Mouse (Mus musculus) stomach, embryonic 16.5 days (tissue): ENCODE data around the gene Gm17606. TPM values are rescaled to one million over a fixed set of nuclear protein-coding genes. Genes with fewer than 3 reads are reported as not detected.

Experiments
- ATAC-seq: fragments of 200-750 bp; cut with Nextera tagmentation; 2 replicates; pipeline ENCODE4 v1.8.0; 2017; ENCODE audit warnings: moderate number of reproducible peaks, moderate TSS enrichment; ENCODE audit not compliant: insufficient read depth, low FRiP score
- H3K27ac ChIP-seq: fragments of 300-500 bp; sonication (generic); 2 replicates; pipeline ENCODE4 v1.5.1; 2014; ENCODE audit warnings: low read length
- H3K27me3 ChIP-seq: fragments of 300-500 bp; sonication (generic); 2 replicates; pipeline ENCODE4 v1.6.1; 2014; ENCODE audit warnings: low read length, control low read depth, mixed read lengths; ENCODE audit not compliant: control insufficient read depth, insufficient read depth
- H3K36me3 ChIP-seq: fragments of 300-500 bp; sonication (generic); 2 replicates; pipeline ENCODE4 v1.6.1; 2014; ENCODE audit warnings: low read length; ENCODE audit not compliant: control insufficient read depth, insufficient read depth
- H3K4me1 ChIP-seq: fragments of 300-500 bp; sonication (generic); 2 replicates; pipeline ENCODE4 v1.6.1; 2014; ENCODE audit warnings: low read length, control low read depth, mixed read lengths; ENCODE audit not compliant: control insufficient read depth, insufficient read depth
- H3K4me2 ChIP-seq: fragments of 300-500 bp; sonication (generic); 2 replicates; pipeline ENCODE4 v1.6.1; 2014; ENCODE audit warnings: low read depth, low read length, mixed read lengths
- H3K4me3 ChIP-seq: fragments of 300-500 bp; sonication (generic); replicated peaks from 2 replicates; pipeline ENCODE4 v1.5.1; 2014; ENCODE audit warnings: mild to moderate bottlenecking, low read length
- H3K9ac ChIP-seq: fragments of 300-500 bp; sonication (generic); 2 replicates; pipeline ENCODE4 v1.6.1; 2014; ENCODE audit warnings: low read length
- H3K9me3 ChIP-seq: fragments of 300-500 bp; sonication (generic); replicated peaks from 2 replicates; pipeline ENCODE4 v1.6.1; 2016; ENCODE audit warnings: low read length, control low read depth; ENCODE audit not compliant: control insufficient read depth
- WGBS: fragments of 180-500 bp; shearing (Covaris S2); extraction: QIAGEN DNeasy Blood & Tissue Kit; methylation state at CpG from one replicate; pipeline ENCODE4 v1.1.7; 2014; 5-methylcytosine and 5-hydroxymethylcytosine counted together
- polyA plus RNA-seq: library from polyadenylated mRNA; unstranded; fragments of >200 nt; fragmentation: Nextera tagmentation; extraction: Ambion mirVana; gene quantifications from 2 replicates; pipeline ENCODE4 v1.2.1, GENCODE M21; 2015

Gm17606 gene
- polyA plus RNA-seq, 1 experiment from 2014 or later = not detected

DNA sequence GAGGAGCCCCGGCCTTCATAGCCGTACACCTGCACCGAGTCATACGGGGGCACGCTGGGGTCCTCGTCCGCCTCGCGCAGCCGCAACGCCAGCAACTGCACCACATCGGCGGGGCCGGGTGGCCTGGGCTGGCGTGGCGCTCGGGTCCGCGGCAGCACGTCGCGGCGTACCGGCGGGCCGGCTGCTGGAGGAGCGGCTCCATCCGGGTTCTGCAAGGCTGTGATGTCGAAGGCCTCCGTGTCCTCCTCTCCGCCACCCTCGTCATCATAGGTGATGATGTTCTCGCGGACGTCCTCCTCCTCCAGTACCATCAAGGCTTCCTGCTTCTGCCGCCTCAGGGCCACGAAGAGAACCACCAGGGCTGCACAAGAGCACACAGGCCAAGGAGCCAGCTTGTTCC, 8.5 kb upstream of the Gm17606 start:
- Histone ChIP-seq H3K9me3 (no peaks in the 10 kb centered on the region), H3K27ac (no peak overlapping the region), H3K9ac (no peak overlapping the region), H3K27me3 (no peaks in the 10 kb centered on the region), H3K4me2 (no peak overlapping the region), H3K36me3 (peaks cover 10% of the 10 kb centered on the region; the same call in 1 of the 2 replicates), H3K4me1 (no peaks in the 10 kb centered on the region), H3K4me3 (no peak overlapping the region)
- ATAC-seq = no peak
- WGBS = 90% methylated on average over 37 of the region's 37 CpGs

DNA sequence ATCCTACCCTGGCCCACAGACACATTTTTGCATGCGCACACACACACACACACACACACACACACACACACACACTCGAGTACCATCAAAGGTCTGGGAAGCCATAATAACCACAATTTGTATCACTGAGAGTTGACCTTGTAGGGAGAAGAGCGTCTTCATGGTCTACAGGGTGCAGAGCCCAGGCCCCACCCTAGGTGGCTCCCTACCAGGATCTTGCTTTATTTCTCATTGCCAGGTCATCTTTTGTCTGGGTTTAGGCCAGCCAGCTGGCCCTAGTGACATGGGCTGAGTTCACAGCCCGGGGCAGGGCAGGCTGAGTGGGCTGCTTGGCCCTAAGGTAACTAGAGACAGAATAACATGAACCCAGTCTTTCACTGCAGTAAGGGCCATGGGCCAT, 6.6 kb upstream of the Gm17606 start:
- Histone ChIP-seq H3K27me3 (no peaks in the 10 kb centered on the region), H3K9ac (no peak overlapping the region), H3K4me1 (no peaks in the 10 kb centered on the region), H3K4me3 (no peak overlapping the region), H3K4me2 (no peak overlapping the region), H3K36me3 (peaks cover 10% of the 10 kb centered on the region; the same call in 1 of the 2 replicates), H3K27ac (no peak overlapping the region), H3K9me3 (no peaks in the 10 kb centered on the region)
- no peak for ATAC-seq
- 79% methylated on average over 4 of the region's 4 CpGs for WGBS

DNA sequence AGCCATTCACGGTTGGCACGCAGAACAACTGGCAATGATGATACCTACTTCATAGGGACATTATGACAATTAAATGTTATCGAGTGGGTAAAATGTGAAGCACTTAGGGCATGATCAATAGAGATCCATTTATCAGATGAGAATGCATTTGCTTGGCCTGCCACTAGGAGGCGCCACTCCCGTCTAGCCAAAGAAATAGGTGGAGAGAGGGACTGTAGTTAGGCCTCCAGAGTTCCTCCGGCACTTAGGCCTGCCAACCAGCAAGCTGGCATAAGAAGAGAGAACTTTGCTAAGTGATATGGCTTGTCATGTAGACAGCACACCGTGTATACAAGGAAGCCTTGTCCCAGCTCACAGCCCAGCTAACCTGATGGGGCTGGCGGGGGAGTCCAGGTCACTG, 3.8 kb upstream of the Gm17606 start:
- H3K4me2 ChIP-seq = no peak overlapping the region
- peaks cover 5% of the 10 kb centered on the region; the same call in 1 of the 2 replicates for H3K36me3 ChIP-seq
- no peak overlapping the region for H3K4me3 ChIP-seq
- no peak overlapping the region for H3K27ac ChIP-seq
- peaks cover 3% of the 10 kb centered on the region; the same call in 1 of the 2 replicates for H3K4me1 ChIP-seq
- H3K27me3 ChIP-seq = no peaks in the 10 kb centered on the region
- no peaks in the 10 kb centered on the region for H3K9me3 ChIP-seq
- no peak overlapping the region for H3K9ac ChIP-seq
- WGBS = 51% methylated on average over 8 of the region's 8 CpGs
- no peak for ATAC-seq

DNA sequence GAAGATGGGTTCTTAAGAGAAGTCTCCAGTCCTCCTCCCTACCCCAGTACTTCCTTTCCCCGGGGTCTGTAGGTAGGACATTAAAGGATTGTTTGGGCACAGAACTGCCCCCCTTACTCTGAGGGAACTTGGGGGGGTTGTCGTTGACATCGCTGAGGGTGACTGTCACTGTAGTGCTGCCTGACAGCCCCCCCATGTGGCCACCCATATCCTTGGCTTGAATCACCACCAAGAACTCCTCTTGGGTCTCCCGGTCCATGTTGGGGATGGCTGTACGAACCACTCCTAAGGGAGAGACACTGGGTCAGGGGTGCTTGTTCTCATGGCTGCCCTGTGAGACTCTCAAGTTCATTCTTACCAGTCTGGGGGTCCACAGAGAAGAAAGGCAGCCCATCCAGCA, 2.5 kb upstream of the Gm17606 start:
- Histone ChIP-seq H3K36me3 (no peaks in the 10 kb centered on the region), H3K9me3 (no peaks in the 10 kb centered on the region), H3K27me3 (no peaks in the 10 kb centered on the region), H3K4me2 (no peak overlapping the region), H3K27ac (no peak overlapping the region), H3K4me3 (no peak overlapping the region), H3K9ac (no peak overlapping the region), H3K4me1 (peaks cover 3% of the 10 kb centered on the region; the same call in 1 of the 2 replicates)
- ATAC-seq = no peak
- WGBS = 76% methylated on average over 5 of the region's 5 CpGs

DNA sequence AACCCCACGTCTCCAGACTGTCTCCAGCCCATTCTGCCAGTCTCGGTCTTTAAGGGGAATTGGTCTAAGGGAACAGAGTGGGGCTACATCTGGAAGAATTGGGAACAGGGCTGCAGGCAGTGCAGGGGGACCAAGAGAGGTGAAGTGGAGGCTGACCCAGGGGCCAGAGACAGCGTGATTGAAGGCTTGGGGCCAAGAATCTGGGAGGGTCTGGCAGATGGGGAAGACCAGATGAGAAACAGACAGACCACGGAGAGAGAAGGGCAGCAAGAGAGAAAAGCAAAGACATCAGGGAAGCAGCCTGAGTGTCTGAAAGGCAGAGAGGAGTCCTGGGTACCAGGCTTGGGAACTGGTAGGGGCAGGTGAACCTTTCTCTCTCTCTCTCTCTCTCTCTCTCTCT, 631 bp upstream of the Gm17606 start:
- Histone ChIP-seq H3K4me2 (peak overlapping the region; percentile 96), H3K36me3 (peaks cover 13% of the 10 kb centered on the region), H3K9me3 (no peaks in the 10 kb centered on the region), H3K9ac (peak overlapping the region; percentile 47), H3K27ac (no peak overlapping the region), H3K4me1 (peaks cover 3% of the 10 kb centered on the region; the same call in 1 of the 2 replicates), H3K4me3 (no peak overlapping the region; the same call in 1 of the 2 replicates), H3K27me3 (no peaks in the 10 kb centered on the region)
- 28% methylated on average over 4 of the region's 4 CpGs for WGBS
- no peak for ATAC-seq

DNA sequence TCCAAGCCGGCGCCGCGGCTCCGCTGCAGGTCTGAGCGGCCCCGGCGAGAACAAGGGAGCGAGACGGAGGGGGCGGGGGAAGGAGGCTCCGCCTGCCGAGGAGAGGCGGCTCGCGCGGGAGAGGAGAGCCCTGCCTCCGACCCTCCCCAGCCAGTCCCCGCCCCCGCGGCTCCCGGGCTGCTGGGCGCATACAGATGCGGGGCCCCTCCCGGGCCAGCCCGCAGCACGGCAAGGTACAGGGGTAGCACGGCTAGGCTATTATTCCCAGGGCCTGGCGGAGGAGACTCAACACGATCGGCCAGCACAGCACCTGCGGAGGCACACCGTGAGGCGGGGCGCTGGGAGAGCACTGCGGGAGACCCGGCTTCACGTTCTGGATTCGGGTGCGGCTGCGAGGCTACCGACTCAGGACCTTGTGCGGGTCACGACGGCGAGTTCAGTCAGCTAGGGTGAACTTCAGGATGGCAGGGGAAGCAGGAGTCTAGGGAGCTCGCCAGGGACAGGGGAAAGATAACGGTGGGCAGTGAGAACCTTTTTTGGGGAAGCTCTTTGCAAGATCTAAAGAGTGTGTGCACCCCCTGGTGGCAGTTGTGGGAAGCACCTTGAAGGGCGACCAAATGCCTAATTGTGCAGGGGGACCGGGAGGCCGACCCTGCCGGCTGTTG, 685 bp downstream of the Gm17606 start, which contains the start of gene Cdh24:
Gene Cdh24 (minus strand): TSS at position 60 of the 665 bp plus-strand sequence.
- Histone ChIP-seq H3K4me2 (peak within 1 kb of the TSS; percentile 96), H3K9me3 (no peaks in the 10 kb centered on the region), H3K4me1 (peaks cover 3% of the 10 kb centered on the region; the same call in 1 of the 2 replicates), H3K36me3 (peaks cover 26% of the 10 kb centered on the region), H3K9ac (peak within 1 kb of the TSS; percentile 88), H3K27ac (peak within 1 kb of the TSS; percentile 75), H3K4me3 (peak within 1 kb of the TSS; percentile 74), H3K27me3 (no peaks in the 10 kb centered on the region)
- peak; percentile 94 for ATAC-seq
- under 1% methylated on average over 50 of the region's 52 CpGs for WGBS

DNA sequence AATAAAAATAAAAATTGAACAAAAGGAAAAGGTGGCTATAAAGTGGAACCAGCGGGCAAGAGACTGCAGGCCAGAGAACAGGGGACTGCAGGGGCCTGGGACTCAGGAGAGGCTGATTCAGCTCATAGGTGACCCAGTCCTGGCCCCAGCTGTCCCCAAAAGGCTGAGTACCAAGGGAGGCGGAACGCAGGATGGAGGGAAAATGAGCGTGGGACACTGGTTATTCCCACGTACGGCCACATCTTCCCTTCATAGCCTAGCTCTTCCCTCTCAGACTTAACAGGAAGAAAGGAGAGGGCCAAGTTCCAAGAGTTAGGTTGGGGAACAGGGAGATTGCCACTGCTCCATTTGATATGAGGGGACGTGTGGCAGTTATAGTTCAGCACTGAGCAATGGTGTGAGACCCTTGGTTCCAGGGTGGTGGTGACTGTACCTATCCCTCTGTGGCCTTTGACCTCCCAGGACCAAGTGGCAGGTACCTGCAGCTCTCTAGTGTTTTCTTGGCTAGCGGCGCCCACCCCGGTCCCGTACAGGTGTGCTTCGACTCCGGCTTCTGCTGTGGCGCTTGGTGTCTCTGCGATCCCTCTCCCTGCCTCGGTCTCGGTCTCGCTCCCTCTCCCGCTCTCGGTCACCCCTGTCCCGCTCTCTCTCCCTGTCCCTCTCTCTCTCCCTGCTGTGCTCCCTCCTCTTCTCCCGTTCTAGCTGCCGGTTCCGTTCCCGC, 1.6 kb downstream of the Gm17606 start:
- H3K27me3 ChIP-seq = no peaks in the 10 kb centered on the region
- H3K4me2 ChIP-seq = no peak overlapping the region
- H3K27ac ChIP-seq = no peak overlapping the region
- no peaks in the 10 kb centered on the region for H3K9me3 ChIP-seq
- H3K9ac ChIP-seq = no peak overlapping the region
- peaks cover 3% of the 10 kb centered on the region; the same call in 1 of the 2 replicates for H3K4me1 ChIP-seq
- 79% methylated on average over 25 of the region's 25 CpGs for WGBS
- peaks cover 31% of the 10 kb centered on the region for H3K36me3 ChIP-seq
- no peak overlapping the region for H3K4me3 ChIP-seq
- no peak for ATAC-seq

DNA sequence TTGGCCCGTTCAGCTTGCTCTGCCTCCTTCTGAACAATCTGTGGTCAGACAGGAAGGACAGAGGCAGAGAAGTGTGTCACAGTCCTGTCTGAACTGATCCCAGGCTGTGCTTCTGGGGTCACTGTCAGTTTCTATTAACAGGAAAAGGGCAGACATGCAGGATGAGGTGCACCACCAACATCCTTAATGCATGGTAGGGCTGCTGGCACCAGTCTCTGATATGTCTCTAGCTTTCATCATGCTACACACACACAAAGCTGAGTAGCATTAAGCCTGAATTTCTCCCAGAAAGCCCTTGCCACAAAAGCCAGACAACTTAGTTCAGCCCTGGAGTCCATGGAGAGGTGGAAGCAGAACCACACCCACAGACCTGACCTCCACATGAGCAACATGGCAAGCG, 2.3 kb downstream of the Gm17606 start:
- H3K4me2 ChIP-seq = no peak overlapping the region
- peaks cover 31% of the 10 kb centered on the region for H3K36me3 ChIP-seq
- ATAC-seq = no peak
- H3K4me3 ChIP-seq = no peak overlapping the region
- H3K9ac ChIP-seq = no peak overlapping the region
- no peaks in the 10 kb centered on the region for H3K9me3 ChIP-seq
- H3K27me3 ChIP-seq = no peaks in the 10 kb centered on the region
- peaks cover 3% of the 10 kb centered on the region; the same call in 1 of the 2 replicates for H3K4me1 ChIP-seq
- WGBS = 84% methylated on average over 2 of the region's 2 CpGs
- H3K27ac ChIP-seq = no peak overlapping the region

DNA sequence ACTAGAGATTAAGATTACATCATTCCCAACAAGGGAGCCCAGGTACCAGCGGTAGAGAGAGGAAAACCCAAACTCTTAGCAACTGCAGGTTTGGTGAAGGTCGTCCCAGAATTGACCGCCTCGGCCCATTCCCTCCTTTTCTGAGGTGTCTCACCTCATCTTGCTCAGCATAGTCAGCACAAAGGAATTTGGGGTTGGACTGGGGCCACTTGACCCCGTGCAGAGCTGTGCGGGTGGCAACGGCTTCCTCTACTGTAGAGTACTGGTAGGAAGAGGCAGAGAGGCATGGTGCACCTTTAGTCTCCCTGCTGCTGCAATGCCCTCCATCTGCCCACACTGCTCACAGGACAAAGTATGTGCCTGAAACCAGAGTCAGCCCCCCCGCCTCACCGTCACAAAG, 3.5 kb downstream of the Gm17606 start:
- ATAC-seq = no peak
- Histone ChIP-seq H3K9ac (no peak overlapping the region), H3K27me3 (no peaks in the 10 kb centered on the region), H3K4me1 (peaks cover 3% of the 10 kb centered on the region; the same call in 1 of the 2 replicates), H3K36me3 (peaks cover 38% of the 10 kb centered on the region), H3K9me3 (no peaks in the 10 kb centered on the region), H3K27ac (no peak overlapping the region), H3K4me3 (no peak overlapping the region), H3K4me2 (no peak overlapping the region)
- 85% methylated on average over 9 of the region's 9 CpGs for WGBS
